Mouse (Mus musculus) midbrain, embryonic 10.5 days (tissue): ENCODE results near the gene 5730455P16Rik. TPM values are rescaled to one million over a fixed set of nuclear protein-coding genes. Genes with fewer than 3 reads are reported as not detected.
"Not testable (repeated sequence)": the region's sequence is repeated elsewhere in the genome, so short reads cannot be mapped to it uniquely, and the experiment has no call there.

ENCODE experiments used
- DNase-seq: peaks from one replicate; pipeline ENCODE4 v3.0.0-alpha.2; 2017; ENCODE audit warnings: low spot score
- H3K27ac ChIP-seq: fragments of 300-500 bp; sonication (generic); replicated peaks from 2 replicates; pipeline ENCODE4 v1.5.1; 2016; ENCODE audit warnings: mild to moderate bottlenecking
- H3K27me3 ChIP-seq: fragments of 300-500 bp; sonication (generic); 2 replicates; pipeline ENCODE4 v1.6.1; 2016; ENCODE audit warnings: low read depth, mild to moderate bottlenecking; ENCODE audit not compliant: poor library complexity, severe bottlenecking
- H3K36me3 ChIP-seq: fragments of 300-500 bp; sonication (generic); 2 replicates; pipeline ENCODE4 v1.6.1; 2016; ENCODE audit warnings: mild to moderate bottlenecking, moderate library complexity
- H3K4me1 ChIP-seq: fragments of 300-500 bp; sonication (generic); 2 replicates; pipeline ENCODE4 v1.6.1; 2016
- H3K4me3 ChIP-seq: fragments of 300-500 bp; sonication (generic); 2 replicates; pipeline ENCODE4 v1.5.1; 2016; ENCODE audit warnings: mild to moderate bottlenecking, moderate library complexity
- H3K9me3 ChIP-seq: fragments of 300-500 bp; sonication (generic); replicated peaks from 2 replicates; pipeline ENCODE4 v1.6.1; 2016; ENCODE audit warnings: mild to moderate bottlenecking
- whole genome bisulfite sequencing: fragments of 180-500 bp; shearing (Covaris S2); methylation state at CpG from one replicate; pipeline ENCODE4 v1.1.7; 2016; 5-methylcytosine and 5-hydroxymethylcytosine counted together
- polyA plus RNA-seq: library from polyadenylated mRNA; unstranded; fragments of >200 nt; fragmentation: Nextera tagmentation; extraction: Ambion mirVana; gene quantifications from 2 replicates; pipeline ENCODE4 v1.2.1, GENCODE M21; 2016

Gene 5730455P16Rik
- polyA plus RNA-seq, 1 experiment from 2014 or later: 24.6 TPM

GRCm38 (mm10) chr11:80391407-80392120 is 13.7 kb upstream of the 5730455P16Rik start:
- Histone ChIP-seq H3K4me1 (peaks cover 5% of the 10 kb centered on the region), H3K9me3 (no peaks in the 10 kb centered on the region), H3K27ac (no peak overlapping the region), H3K4me3 (no peak overlapping the region), H3K27me3 (no peaks in the 10 kb centered on the region), H3K36me3 (peaks cover 100% of the 10 kb centered on the region)
- no peak for DNase-seq
- WGBS: 92% methylated on average over 2 of the region's 2 CpGs

- H3K9me3 ChIP-seq: no peaks in the 10 kb centered on the region
- 91% methylated on average over 1 of the region's 1 CpGs for WGBS
- H3K27ac ChIP-seq: no peak overlapping the region
- H3K27me3 ChIP-seq: no peaks in the 10 kb centered on the region
- no peak overlapping the region for H3K4me3 ChIP-seq
- peaks cover 21% of the 10 kb centered on the region for H3K4me1 ChIP-seq
- DNase-seq: no peak
- H3K36me3 ChIP-seq: peaks cover 100% of the 10 kb centered on the region
Observed at GRCm38 (mm10) chr11:80389885-80390284, 12.1 kb upstream of the 5730455P16Rik start.

- no peaks in the 10 kb centered on the region for H3K9me3 ChIP-seq
- DNase-seq: no peak
- no peaks in the 10 kb centered on the region for H3K27me3 ChIP-seq
- H3K36me3 ChIP-seq: peaks cover 74% of the 10 kb centered on the region
- 82% methylated on average over 2 of the region's 2 CpGs for WGBS
- H3K4me1 ChIP-seq: peaks cover 36% of the 10 kb centered on the region
- H3K4me3 ChIP-seq: peak overlapping the region; percentile 97
- H3K27ac ChIP-seq: no peak overlapping the region
Observed at GRCm38 (mm10) chr11:80386790-80387189, 9.0 kb upstream of the 5730455P16Rik start.

- peaks cover 36% of the 10 kb centered on the region for H3K4me1 ChIP-seq
- no peak for DNase-seq
- H3K9me3 ChIP-seq: no peaks in the 10 kb centered on the region
- H3K4me3 ChIP-seq: peak overlapping the region; percentile 97
- H3K36me3 ChIP-seq: peaks cover 56% of the 10 kb centered on the region
- no peak overlapping the region for H3K27ac ChIP-seq
- H3K27me3 ChIP-seq: no peaks in the 10 kb centered on the region
- WGBS: 77% methylated on average over 4 of the region's 4 CpGs
Observed at GRCm38 (mm10) chr11:80385055-80385454, 7.2 kb upstream of the 5730455P16Rik start.

DNA sequence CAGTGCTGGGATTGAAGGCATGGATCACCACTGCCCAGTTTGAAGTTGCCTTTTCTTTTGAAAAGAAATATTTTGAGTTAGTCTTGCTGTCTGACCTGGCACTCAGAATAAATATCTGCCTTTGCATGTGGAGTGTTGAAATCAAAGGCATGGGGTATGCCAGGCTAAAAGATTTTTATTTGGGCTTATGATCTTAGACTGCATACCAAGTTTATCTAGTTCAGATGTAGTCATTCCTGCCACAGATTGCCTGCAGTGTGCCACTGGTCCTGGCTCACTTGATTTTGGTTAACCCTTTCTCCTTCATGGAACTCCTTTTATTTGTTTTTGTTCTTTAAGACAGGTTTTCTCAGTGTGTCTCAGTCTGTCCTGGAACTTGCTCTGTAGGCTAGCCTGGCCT is 6.6 kb upstream of the 5730455P16Rik start:
- Histone ChIP-seq H3K36me3 (peaks cover 50% of the 10 kb centered on the region), H3K4me1 (peaks cover 36% of the 10 kb centered on the region), H3K9me3 (no peaks in the 10 kb centered on the region), H3K27me3 (no peaks in the 10 kb centered on the region), H3K27ac (peak overlapping the region; percentile 99; the same call in 1 of the 2 replicates), H3K4me3 (peak overlapping the region; percentile 97)
- no peak for DNase-seq

GRCm38 (mm10) chr11:80383626-80384046 is 5.8 kb upstream of the 5730455P16Rik start:
- H3K4me1 ChIP-seq: peaks cover 36% of the 10 kb centered on the region
- under 1% methylated on average over 20 of the region's 20 CpGs for WGBS
- no peaks in the 10 kb centered on the region for H3K27me3 ChIP-seq
- DNase-seq: no peak
- H3K9me3 ChIP-seq: no peaks in the 10 kb centered on the region
- H3K27ac ChIP-seq: peak overlapping the region; percentile 99
- H3K36me3 ChIP-seq: peaks cover 42% of the 10 kb centered on the region
- H3K4me3 ChIP-seq: peak overlapping the region; percentile 97

- Histone ChIP-seq H3K9me3 (no peaks in the 10 kb centered on the region), H3K27me3 (no peaks in the 10 kb centered on the region), H3K4me1 (peaks cover 38% of the 10 kb centered on the region), H3K36me3 (peaks cover 37% of the 10 kb centered on the region), H3K27ac (peak within 1 kb of the TSS; percentile 99), H3K4me3 (peak within 1 kb of the TSS; percentile 97)
- WGBS: under 1% methylated on average over 33 of the region's 33 CpGs
- peak; percentile 98 for DNase-seq
Observed at GRCm38 (mm10) chr11:80383019-80383625, 5.3 kb upstream of the 5730455P16Rik start, which contains the start of gene Zfp207. Gene Zfp207 (plus strand): TSS chr11:80383279.

DNA sequence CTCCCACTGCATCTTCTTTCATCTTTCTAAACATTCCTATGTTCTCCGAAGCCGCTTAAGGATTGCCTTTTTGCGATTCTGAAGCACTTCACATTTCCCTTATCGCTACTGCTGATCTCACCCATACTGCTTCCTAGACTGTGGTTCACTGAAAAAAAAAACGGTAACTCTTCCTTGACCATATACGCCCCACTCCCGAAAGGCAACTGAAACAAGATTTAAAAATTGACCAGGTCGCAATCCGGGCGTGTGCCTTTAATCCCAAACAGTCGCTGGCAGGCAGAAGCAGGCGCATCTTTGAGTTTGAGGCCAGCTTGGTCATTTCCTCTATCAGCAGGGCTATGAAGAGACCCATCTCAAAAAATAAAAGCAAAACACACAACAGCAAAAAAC is 4.8 kb upstream of the 5730455P16Rik start:
- no peak for DNase-seq
- peak overlapping the region; percentile 99 for H3K27ac ChIP-seq
- H3K4me3 ChIP-seq: peak overlapping the region; percentile 97
- 14% methylated on average over 12 of the region's 12 CpGs for WGBS
- H3K36me3 ChIP-seq: peaks cover 32% of the 10 kb centered on the region
- H3K4me1 ChIP-seq: peaks cover 40% of the 10 kb centered on the region
- no peaks in the 10 kb centered on the region for H3K9me3 ChIP-seq
- H3K27me3 ChIP-seq: no peaks in the 10 kb centered on the region

DNA sequence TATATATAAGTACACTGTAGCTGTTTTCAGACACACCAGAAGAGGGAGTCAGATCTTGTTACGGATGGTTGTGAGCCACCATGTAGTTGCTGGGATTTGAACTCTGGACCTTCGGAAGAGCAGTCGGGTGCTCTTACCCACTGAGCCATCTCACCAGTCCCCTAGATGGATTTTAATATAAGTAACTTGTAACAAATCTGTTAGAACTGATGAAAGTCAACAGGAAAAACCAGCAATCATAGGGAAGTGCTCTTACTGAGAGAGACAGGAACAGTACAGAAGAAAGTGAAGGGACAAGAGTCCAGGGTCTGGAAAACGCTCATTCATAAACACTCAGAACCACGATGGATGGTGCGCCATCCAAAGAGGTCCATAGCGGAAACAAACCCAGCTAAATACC is 1.4 kb upstream of the 5730455P16Rik start:
- peaks cover 29% of the 10 kb centered on the region for H3K4me1 ChIP-seq
- not testable (repeated sequence) for H3K9me3 ChIP-seq, H3K27me3 ChIP-seq, DNase-seq, H3K4me3 ChIP-seq, H3K27ac ChIP-seq
- WGBS: 98% methylated on average over 7 of the region's 7 CpGs
- peaks cover 15% of the 10 kb centered on the region for H3K36me3 ChIP-seq

- DNase-seq, H3K9me3 ChIP-seq, H3K27me3 ChIP-seq: not testable (repeated sequence)
- 57% methylated on average over 2 of the region's 2 CpGs for WGBS
- peak overlapping the region; percentile 89 for H3K4me3 ChIP-seq
- peak overlapping the region; percentile 97 for H3K27ac ChIP-seq
- peaks cover 29% of the 10 kb centered on the region for H3K4me1 ChIP-seq
- H3K36me3 ChIP-seq: peaks cover 21% of the 10 kb centered on the region
Observed at GRCm38 (mm10) chr11:80378452-80379068, 726 bp upstream of the 5730455P16Rik start.

DNA sequence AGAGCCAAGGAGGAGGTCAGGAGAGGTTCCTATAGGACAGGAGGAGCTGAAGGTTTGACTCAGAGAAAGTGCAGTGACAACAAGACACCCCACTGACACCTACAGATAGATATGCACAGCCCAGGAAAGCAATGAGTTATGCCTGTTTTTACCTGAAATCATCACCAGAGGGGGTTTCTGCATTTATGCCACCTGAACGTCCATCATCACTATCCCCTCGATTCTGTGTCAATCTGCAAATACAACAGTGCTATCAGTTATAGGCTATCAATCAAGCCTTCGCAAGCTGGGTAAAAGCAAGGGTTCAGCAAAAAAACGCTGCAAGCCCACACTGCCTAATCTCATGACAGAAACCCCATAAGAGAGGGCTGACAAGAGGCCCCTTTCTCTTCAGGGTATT is 1.2 kb downstream of the 5730455P16Rik start:
- peaks cover 40% of the 10 kb centered on the region for H3K36me3 ChIP-seq
- peak overlapping the region; percentile 89; the same call in 1 of the 2 replicates for H3K4me3 ChIP-seq
- no peaks in the 10 kb centered on the region for H3K9me3 ChIP-seq
- H3K27ac ChIP-seq: no peak overlapping the region
- H3K4me1 ChIP-seq: peaks cover 22% of the 10 kb centered on the region
- no peaks in the 10 kb centered on the region for H3K27me3 ChIP-seq
- DNase-seq: no peak
- 79% methylated on average over 4 of the region's 4 CpGs for WGBS

- DNase-seq: no peak
- Histone ChIP-seq H3K4me3 (no peak overlapping the region), H3K4me1 (no peaks in the 10 kb centered on the region), H3K27ac (no peak overlapping the region), H3K36me3 (peaks cover 94% of the 10 kb centered on the region), H3K9me3 (no peaks in the 10 kb centered on the region), H3K27me3 (no peaks in the 10 kb centered on the region)
- 92% methylated on average over 1 of the region's 1 CpGs for WGBS
Observed at GRCm38 (mm10) chr11:80368949-80369348, 8.9 kb downstream of the 5730455P16Rik start.

GRCm38 (mm10) chr11:80354832-80355231 is 23.0 kb downstream of the 5730455P16Rik start:
- 40% methylated on average over 4 of the region's 4 CpGs for WGBS
- no peaks in the 10 kb centered on the region for H3K4me1 ChIP-seq
- no peaks in the 10 kb centered on the region for H3K27me3 ChIP-seq
- DNase-seq: no peak
- H3K27ac ChIP-seq: no peak overlapping the region
- no peaks in the 10 kb centered on the region for H3K9me3 ChIP-seq
- H3K4me3 ChIP-seq: no peak overlapping the region
- H3K36me3 ChIP-seq: peaks cover 16% of the 10 kb centered on the region
